Mouse (Mus musculus) T-helper 2 cell (primary cell): ENCODE results near the gene Vars.

Source experiments
- in situ Hi-C: fragments of 300-600 bp; cut with MboI, MseI; formaldehyde crosslinking; loops from one replicate; pipeline ENCODE4 v1.15.1; 2025; ENCODE audit warnings: high pct_unique_total_duplicates

The Vars gene

GRCm38 (mm10) chr17:35021842-35022477, 21.2 kb downstream of the Vars start:
- in situ Hi-C loops = no loop called here

DNA sequence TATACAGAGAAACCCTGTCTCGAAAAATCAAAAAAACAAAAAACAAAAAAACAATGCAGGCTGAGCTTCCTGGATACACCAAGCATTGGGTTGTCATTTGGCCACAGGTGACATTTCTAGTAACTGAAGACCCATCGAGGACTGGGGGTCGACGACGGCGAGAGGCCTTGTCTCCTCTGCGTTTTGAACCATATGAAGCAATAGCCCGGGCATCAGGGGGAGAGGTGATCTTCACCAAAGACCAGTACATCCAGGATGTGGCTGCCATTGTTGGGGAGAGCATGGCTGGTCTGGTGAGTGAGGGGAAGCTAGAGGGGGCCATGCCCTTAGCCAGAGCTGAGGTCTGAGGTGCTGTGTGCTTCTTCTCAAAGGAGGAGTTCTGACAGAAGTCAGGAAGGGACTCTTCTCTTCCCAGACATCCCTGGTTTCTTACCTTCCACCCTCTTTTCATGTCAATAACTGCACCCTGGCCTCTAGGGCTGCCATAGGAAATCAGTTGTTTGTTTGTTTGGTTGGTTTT, 21.8 kb downstream of the Vars start:
- in situ Hi-C loops = no loop called here

- in situ Hi-C loops = no loop called here
Observed at GRCm38 (mm10) chr17:35023221-35023620, 22.4 kb downstream of the Vars start.

- in situ Hi-C loops = no loop called here
Observed at GRCm38 (mm10) chr17:35023756-35024155, 23.0 kb downstream of the Vars start.

DNA sequence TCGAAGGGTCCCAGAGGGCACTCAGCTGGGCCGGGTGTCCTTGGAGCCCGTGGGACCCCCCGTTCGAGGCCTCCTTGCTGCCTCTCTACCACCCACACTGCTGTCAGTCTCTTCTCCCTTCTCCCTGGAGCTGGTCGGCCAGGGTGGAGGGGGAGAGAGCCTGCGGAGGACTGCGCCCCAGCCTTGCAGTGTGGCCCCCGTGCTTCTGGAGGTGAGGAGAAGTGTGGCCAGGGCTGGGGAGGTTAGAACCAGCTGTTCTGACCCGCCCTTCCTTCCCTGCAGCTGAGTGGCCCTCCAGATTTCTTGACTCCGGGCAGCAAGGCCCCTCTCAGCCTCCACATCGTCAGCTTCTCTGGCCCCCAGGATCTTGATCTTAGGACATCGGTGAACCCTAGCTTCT, 23.5 kb downstream of the Vars start:
- in situ Hi-C loops = no loop called here

GRCm38 (mm10) chr17:35024691-35025488, 24.1 kb downstream of the Vars start:
- in situ Hi-C loops = no loop called here

DNA sequence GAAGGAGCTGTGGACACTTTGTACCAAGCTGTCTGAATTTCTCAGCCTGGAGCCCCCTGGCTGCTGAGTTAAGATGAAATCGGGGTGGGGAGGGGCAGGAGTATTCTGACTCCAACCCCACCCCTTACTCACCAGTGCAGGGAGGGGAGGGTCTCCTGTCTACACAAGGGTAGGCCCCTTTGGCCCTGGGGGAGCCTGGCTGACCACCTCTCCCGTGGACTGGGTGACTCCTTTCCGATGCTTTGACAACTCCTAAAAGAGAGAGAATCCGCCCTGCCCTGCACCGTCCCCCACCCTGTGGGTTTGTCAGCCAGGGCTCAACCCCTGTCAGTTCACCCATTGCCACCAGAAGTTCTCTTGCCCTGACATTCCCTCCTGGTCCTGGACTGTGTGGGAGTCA, 25.4 kb downstream of the Vars start:
- in situ Hi-C loops = no loop called here

- in situ Hi-C loops = no loop called here
Observed at GRCm38 (mm10) chr17:35027277-35028068, 26.7 kb downstream of the Vars start, which contains the start of gene Sapcd1. Sapcd1 (minus strand) TSS chr17:35028016.

- in situ Hi-C loops = no loop called here
Observed at GRCm38 (mm10) chr17:35028315-35028714, 27.5 kb downstream of the Vars start.

DNA sequence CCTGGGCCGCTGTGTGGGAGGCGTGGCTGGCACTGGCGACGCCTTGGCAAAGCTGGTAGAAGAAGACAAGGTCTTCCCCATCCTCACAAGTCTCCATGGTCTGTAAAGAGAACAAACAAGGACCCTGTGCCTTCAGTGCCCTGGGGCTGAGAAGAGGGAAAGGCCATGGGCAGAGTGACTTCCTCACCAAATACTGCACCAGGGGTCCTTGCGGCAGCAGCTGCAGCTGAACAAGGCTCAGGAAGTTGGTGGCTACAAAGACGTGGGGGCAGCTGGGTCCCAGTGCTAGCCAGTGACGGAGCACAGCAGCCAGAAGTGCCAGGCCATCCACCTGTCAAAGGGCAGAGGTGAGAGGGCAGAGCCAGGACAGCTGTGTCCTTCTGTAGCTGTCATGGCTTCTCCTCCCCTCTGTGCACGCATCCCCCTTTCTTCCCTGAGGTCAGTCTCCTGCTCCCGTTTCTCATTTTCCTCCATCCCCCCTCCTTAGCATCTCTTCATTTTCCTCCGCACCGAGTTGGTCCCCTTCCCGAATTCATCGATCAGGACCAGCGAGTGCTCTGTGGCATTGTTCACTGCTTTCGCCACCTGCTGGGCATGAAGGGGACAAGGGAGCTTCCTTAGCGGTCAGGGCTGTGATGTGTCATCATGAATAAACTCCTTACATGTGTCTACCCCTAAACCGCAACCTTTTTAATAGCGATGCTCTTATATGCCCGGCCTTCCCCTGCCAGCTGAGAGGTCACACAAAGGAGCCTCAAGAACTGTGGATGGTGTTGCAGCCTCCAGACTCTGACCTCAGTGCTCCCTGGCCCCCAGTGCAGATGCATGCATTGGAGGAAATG, 29.1 kb downstream of the Vars start:
- in situ Hi-C loops = loop anchor here (5.0 kb wide), 1 partner anchor 72 kb away; no protein-coding TSS in a partner anchor

DNA sequence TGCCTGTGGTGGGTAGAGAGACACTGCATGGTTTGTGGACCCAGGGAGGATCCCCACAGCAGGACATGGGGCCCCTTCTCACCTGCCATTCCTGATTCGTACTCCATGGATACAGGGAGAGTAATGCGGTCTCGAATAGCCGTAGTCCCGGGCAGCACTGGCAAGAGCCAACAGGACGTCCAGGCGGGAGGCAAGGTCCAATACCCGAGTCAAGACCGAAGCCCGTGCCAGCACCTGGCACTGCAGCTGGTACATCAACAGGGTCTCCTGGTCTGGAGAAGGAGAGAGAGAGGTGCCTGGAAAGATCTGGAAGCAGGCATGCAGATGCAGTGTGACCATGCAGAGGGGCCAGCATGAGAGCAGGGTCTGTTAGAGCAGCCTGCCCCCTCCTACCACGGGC, 30.5 kb downstream of the Vars start:
- in situ Hi-C loops = loop anchor here (5.0 kb wide), 1 partner anchor 71 kb away; no protein-coding TSS in a partner anchor

GRCm38 (mm10) chr17:35031880-35032279, 31.1 kb downstream of the Vars start:
- in situ Hi-C loops = loop anchor here (5.0 kb wide), 1 partner anchor 70 kb away; no protein-coding TSS in a partner anchor

- in situ Hi-C loops = loop anchor here (5.0 kb wide), 1 partner anchor 70 kb away; no protein-coding TSS in a partner anchor
Observed at GRCm38 (mm10) chr17:35032323-35032870, 31.6 kb downstream of the Vars start.

DNA sequence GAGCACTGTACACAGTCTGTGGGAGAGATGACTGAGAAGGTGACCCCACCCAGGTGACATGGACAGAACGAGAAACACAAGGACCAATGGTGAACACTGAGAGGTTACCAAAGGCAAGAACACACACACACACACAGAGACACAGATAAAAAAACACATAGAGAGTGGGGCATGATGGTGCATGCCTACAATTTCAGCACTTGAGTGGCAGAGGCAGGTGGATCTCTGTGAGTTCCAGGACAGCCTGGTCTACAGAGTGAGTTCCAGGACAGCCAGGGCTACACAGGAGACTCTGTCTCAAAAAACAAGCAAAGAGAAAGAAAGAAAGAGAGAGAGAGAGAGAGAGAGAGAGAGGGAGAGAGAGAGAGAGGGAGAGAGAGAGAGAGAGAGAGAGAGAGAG, 32.9 kb downstream of the Vars start:
- in situ Hi-C loops = loop anchor here (5.0 kb wide), 1 partner anchor 69 kb away; no protein-coding TSS in a partner anchor

DNA sequence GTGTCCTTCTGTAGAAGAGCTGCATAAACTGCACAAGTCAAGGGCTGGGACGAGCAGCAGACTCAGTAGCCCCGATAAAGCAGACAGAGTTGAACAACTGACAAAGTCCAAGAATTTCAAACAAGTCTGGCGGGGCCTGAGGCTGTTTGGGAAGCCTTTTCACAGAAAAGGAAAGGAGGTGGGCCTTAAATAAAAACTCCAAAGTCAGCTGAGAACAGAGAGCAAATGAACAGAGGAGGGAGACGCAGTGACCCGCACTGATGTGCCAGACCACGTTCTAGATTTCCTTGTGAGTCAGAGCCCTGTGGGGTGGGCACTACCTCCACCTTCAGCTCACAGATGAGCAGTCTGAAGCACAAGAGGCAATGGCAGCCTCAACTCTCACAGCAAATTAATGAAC, 34.1 kb downstream of the Vars start:
- in situ Hi-C loops = loop anchor here (5.0 kb wide), 1 partner anchor 67 kb away; no protein-coding TSS in a partner anchor

DNA sequence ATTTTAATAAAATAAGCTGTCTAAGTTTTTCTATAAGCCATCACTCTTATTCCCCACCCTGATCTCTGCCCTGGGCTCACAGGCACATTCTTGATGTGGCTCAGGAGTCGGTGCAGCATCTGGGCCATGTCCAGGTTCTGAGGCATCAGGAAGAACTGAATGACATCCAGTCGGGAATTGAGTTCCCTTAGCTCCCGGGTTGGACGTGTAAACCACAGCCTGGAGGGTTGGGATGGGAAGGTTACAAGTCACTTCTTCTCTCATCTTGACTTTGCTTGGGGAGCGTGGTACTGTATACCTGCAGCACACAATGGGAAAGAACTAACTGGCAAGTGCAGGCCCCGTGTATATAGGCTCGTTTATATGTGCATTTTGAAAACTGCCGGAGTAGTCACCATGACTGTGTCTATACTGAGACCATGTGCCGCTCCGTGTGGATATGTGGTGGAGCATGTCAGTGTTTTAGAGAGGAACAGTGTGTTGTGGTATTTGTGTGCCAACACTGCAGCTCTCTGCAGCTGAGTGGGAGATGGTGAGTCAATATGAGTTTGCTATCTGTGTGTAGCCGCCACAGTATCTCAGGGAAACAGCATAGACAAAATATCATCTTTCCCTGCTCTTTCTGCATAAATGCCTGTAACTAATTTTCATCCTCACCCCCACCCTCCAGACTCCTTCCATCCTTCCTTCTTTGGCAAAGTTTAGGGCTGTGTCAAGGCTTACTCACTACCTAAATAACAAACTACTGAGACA, 38.5 kb downstream of the Vars start:
- in situ Hi-C loops = no loop called here

DNA sequence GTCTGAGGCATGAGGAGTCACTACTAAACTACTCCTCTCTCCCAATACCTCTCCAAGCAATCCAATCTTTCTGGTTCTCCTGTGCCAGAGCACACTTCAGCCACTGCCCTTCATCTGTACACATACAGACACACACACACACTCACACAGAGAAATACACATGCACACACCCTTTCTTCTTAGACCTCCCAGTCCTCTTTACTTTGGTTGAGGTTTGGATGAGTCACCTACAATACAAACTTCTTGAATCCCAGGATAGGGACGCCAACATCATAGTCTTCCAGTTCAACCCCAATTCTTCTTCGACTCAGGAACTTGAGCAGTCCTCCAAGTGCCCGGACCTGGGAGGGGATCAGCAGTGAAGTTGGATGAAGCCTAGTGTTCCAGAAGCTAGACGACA, 43.0 kb downstream of the Vars start:
- in situ Hi-C loops = no loop called here

DNA sequence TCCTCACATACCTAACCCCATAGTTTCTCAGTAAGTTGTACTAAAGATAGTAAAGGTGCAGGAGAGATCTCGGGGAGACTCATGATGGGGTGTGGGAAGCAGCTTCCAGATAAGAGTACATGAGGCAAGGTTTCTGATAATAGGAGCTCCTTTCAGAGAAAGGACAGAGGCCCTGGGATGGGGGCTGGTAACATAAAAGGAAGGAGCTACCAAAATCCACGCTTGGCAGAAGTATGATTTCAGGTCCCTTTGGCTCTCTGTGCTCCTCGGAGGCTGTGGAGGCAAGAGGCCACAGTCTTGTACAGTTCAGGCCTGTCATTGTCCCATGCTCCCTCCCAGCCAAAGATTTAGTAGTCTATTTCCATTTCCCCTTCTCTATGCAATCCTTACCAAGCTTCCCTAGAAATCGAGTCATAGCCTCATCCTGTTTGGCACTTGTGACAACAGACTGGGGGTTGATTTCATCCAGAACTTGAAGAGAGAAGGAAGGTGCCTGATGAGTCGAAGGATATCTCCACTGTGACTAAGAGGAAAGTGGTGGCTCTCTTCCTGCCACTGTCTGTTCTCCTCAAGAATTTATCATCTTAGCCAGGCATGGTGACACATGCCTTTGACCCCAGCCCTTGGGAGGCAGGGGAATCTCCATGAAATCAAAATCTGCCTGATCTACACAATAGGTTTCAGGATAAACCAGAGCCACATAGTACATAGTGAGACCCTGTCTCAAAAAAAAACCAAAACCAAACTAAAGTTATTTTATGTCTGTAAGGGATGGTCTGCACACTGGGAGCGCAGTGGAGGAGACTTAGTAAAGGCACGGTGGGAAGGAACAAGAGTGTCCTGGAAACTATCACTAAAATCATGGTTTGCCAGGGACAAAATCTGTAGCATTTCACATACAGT, 44.4 kb downstream of the Vars start:
- in situ Hi-C loops = no loop called here
